Comparison of ENCODE assay signal across 8 mouse cellular contexts in genomic region chrX:48310706-48311517, GRCm38 (mm10). TPM values are rescaled to one million over a fixed set of nuclear protein-coding genes. Genes with fewer than 3 reads are reported as not detected.
DNase-seq lines count a peak whose midpoint lies in the region; ATAC-seq and TF ChIP-seq lines count a peak whose summit lies in the region.

No protein-coding gene starts in this region.

- H3K27ac ChIP-seq in kidney, postnatal 0 days = 0 out of 2 replicates have a peak overlapping the region, but pooled peaks have one; percentile 25
- no peak overlapping the region for H3K27ac ChIP-seq in limb, embryonic 12.5 days

- WGBS in kidney, postnatal 0 days = 32% methylated on average over 26 of the region's 26 CpGs
- 20% methylated on average over 24 of the region's 26 CpGs for WGBS in limb, embryonic 12.5 days

- TF ChIP-seq CTCF in kidney, postnatal 0 days (IDR thresholded peaks at IDR 0.05; ENCODE audit: low read depth) = no peak

- peak; percentile 30 for DNase-seq in kidney, postnatal 0 days (ENCODE audit: low spot score)
- no peak for DNase-seq in kidney, postnatal 25 days
- peak; percentile 13 for DNase-seq in retina, embryonic 14.5 days (ENCODE audit: low spot score)
- no peak for DNase-seq in urinary bladder, postnatal 14 days (ENCODE audit: low spot score)
- no peak for DNase-seq in frontal cortex, adult 2 months (ENCODE audit: extremely low spot score in 1 of 2, low spot score in 1 of 2)
- DNase-seq in left cerebral cortex, adult 18-20 months (ENCODE audit: low spot score in 2 of 2) = no peak

- peak overlapping the region; percentile 55 for H3K4me2 ChIP-seq in kidney, postnatal 0 days (ENCODE audit: low read length)
- peak overlapping the region; percentile 56 for H3K4me2 ChIP-seq in limb, embryonic 12.5 days

- H3K4me3 ChIP-seq in kidney, postnatal 0 days (replicated peaks; ENCODE audit: low read depth, low read length) = 0 out of 2 replicates have a peak overlapping the region, but pooled peaks have one; percentile 5
- peak overlapping the region; percentile 24 for H3K4me3 ChIP-seq in limb, embryonic 12.5 days (replicated peaks)

- ATAC-seq in kidney, postnatal 0 days (replicated peaks; ENCODE audit: low FRiP score, low read depth) = no peak
- ATAC-seq in erythroid progenitor cell, adult 5-6 weeks (replicated peaks; ENCODE audit: low FRiP score, poor library complexity, severe bottlenecking) = peak; percentile 56
- ATAC-seq in limb, embryonic 12.5 days (ENCODE audit: insufficient number of reproducible peaks, insufficient read depth, low FRiP score, low TSS enrichment, low read depth) = no peak

- 0 out of 2 replicates have a peak overlapping the region, but pooled peaks have one; percentile 18 for H3K9ac ChIP-seq in kidney, postnatal 0 days (ENCODE audit: low read depth, low read length)
- peak overlapping the region; percentile 37; the same call in 1 of the 2 replicates for H3K9ac ChIP-seq in limb, embryonic 12.5 days (replicated peaks)

- no peaks in the 10 kb centered on the region for H3K27me3 ChIP-seq in kidney, postnatal 0 days (ENCODE audit: insufficient read depth, low read length)
- H3K27me3 ChIP-seq in limb, embryonic 12.5 days = peaks cover 6% of the 10 kb centered on the region

- H3K36me3 ChIP-seq in kidney, postnatal 0 days (ENCODE audit: insufficient read depth, low read length) = no peaks in the 10 kb centered on the region
- no peaks in the 10 kb centered on the region for H3K36me3 ChIP-seq in limb, embryonic 12.5 days

- H3K4me1 ChIP-seq in kidney, postnatal 0 days (replicated peaks; ENCODE audit: insufficient read depth, low read length) = no peaks in the 10 kb centered on the region
- H3K4me1 ChIP-seq in limb, embryonic 12.5 days (replicated peaks) = 0 out of 2 replicates have a peak, but pooled peaks cover 3% of the 10 kb centered on the region

- H3K9me3 ChIP-seq in kidney, postnatal 0 days (replicated peaks; ENCODE audit: low read length) = no peaks in the 10 kb centered on the region
- no peaks in the 10 kb centered on the region for H3K9me3 ChIP-seq in limb, embryonic 12.5 days

RNA-seq across cellular contexts. Expression of gene Bcorl1, which starts 30.2 kb away (rescaled TPM):
- 3.0 and 3.3 TPM in 2 replicates for polyA plus RNA-seq in kidney, postnatal 0 days (2015; fragmentation: Nextera tagmentation; extraction: Ambion mirVana)
- total RNA-seq in erythroid progenitor cell, adult 5-6 weeks (2015; ENCODE audit: low replicate concordance) = 32.1 and 40.2 TPM in 2 replicates
- total RNA-seq in erythroid progenitor cell, adult 5-6 weeks (2017; ENCODE audit: low replicate concordance) = 86.3 and 87.1 TPM in 2 replicates
- 5.0 and 5.3 TPM in 2 replicates for polyA plus RNA-seq in limb, embryonic 12.5 days (2016; fragmentation: Nextera tagmentation; extraction: Ambion mirVana)
- 8.0 and 9.2 TPM in 2 replicates for polyA plus RNA-seq in frontal cortex, adult 2 months (2012; rRNA removed)
- 10 to 100 TPM; 18.4 to 22.1 TPM for total RNA-seq in left cerebral cortex, adult 18-20 months (2021)

RNA-seq across cellular contexts. Expression of gene Utp14a, which starts 54.2 kb away (rescaled TPM):
- polyA plus RNA-seq in kidney, postnatal 0 days (2015; fragmentation: Nextera tagmentation; extraction: Ambion mirVana) = 14.0 and 16.2 TPM in 2 replicates
- 5.4 and 8.4 TPM in 2 replicates for total RNA-seq in erythroid progenitor cell, adult 5-6 weeks (2015; ENCODE audit: low replicate concordance)
- 8.4 and 10.4 TPM in 2 replicates for total RNA-seq in erythroid progenitor cell, adult 5-6 weeks (2017; ENCODE audit: low replicate concordance)
- 23.2 and 23.7 TPM in 2 replicates for polyA plus RNA-seq in limb, embryonic 12.5 days (2016; fragmentation: Nextera tagmentation; extraction: Ambion mirVana)
- 13.9 and 15.2 TPM in 2 replicates for polyA plus RNA-seq in frontal cortex, adult 2 months (2012; rRNA removed)
- total RNA-seq in left cerebral cortex, adult 18-20 months (2021) = 10 to 100 TPM; 16.2 to 16.8 TPM

Comparison
In these comparisons a context has a peak if more than half of its experiments do, and no peak if none do; other contexts are left out.
1. DNase-seq: peak in kidney, postnatal 0 days (single experiment) and retina, embryonic 14.5 days (single experiment); none in kidney, postnatal 25 days (0 of 2), urinary bladder, postnatal 14 days (single experiment), frontal cortex, adult 2 months (0 of 2) and left cerebral cortex, adult 18-20 months (0 of 2).